Mouse (Mus musculus): ENCODE results near the gene Rundc3a. TPM values are rescaled to one million over a fixed set of nuclear protein-coding genes. Genes with fewer than 3 reads are reported as not detected.

Gene Rundc3a
- polyA plus RNA-seq, 1 experiment from 2014 or later, result 9.2 TPM

Small RNA genes within 50 kb of the gene (microRNA-seq; reads per million reads assigned to microRNA genes)
- not detected for gene Mir6930

Other genes with a start within 250 kb of the Rundc3a start
- gene Nags, start 247.9 kb upstream of the Rundc3a start, polyA plus RNA-seq (2015; fragmentation: Nextera tagmentation; extraction: Ambion mirVana), result 6.2 and 6.5 TPM in 2 replicates
- gene Tmem101, start 237.0 kb upstream of the Rundc3a start, polyA plus RNA-seq (2015; fragmentation: Nextera tagmentation; extraction: Ambion mirVana), result 28.0 and 28.3 TPM in 2 replicates
- 110 and 112 TPM in 2 replicates for gene Lsm12, start 208.1 kb upstream of the Rundc3a start, polyA plus RNA-seq (2015; fragmentation: Nextera tagmentation; extraction: Ambion mirVana)
- gene G6pc3, start 203.8 kb upstream of the Rundc3a start, polyA plus RNA-seq (2015; fragmentation: Nextera tagmentation; extraction: Ambion mirVana), result 29.6 and 32.1 TPM in 2 replicates
- 68.7 and 71.3 TPM in 2 replicates for gene Hdac5, start 163.2 kb upstream of the Rundc3a start, polyA plus RNA-seq (2015; fragmentation: Nextera tagmentation; extraction: Ambion mirVana)
- 11.4 and 11.7 TPM in 2 replicates for gene BC030867, start 144.5 kb upstream of the Rundc3a start, polyA plus RNA-seq (2015; fragmentation: Nextera tagmentation; extraction: Ambion mirVana)
- gene Asb16, start 124.7 kb upstream of the Rundc3a start, polyA plus RNA-seq (2015; fragmentation: Nextera tagmentation; extraction: Ambion mirVana), result 0.09 TPM in 1 of 2 replicates, not detected in the other
- 47.8 and 51.9 TPM in 2 replicates for gene Tmub2, start 108.5 kb upstream of the Rundc3a start, polyA plus RNA-seq (2015; fragmentation: Nextera tagmentation; extraction: Ambion mirVana)
- gene Atxn7l3, start 96.8 kb upstream of the Rundc3a start, polyA plus RNA-seq (2015; fragmentation: Nextera tagmentation; extraction: Ambion mirVana), result 14.5 and 14.8 TPM in 2 replicates
- gene Ubtf, start 73.7 kb upstream of the Rundc3a start, polyA plus RNA-seq (2015; fragmentation: Nextera tagmentation; extraction: Ambion mirVana), result 82.7 and 83.0 TPM in 2 replicates
- 31.8 and 68.8 TPM in 2 replicates for gene Slc4a1, start 27.2 kb upstream of the Rundc3a start, polyA plus RNA-seq (2015; fragmentation: Nextera tagmentation; extraction: Ambion mirVana)
- gene Slc25a39, start 14.5 kb downstream of the Rundc3a start, polyA plus RNA-seq (2015; fragmentation: Nextera tagmentation; extraction: Ambion mirVana), result 256 and 259 TPM in 2 replicates
- gene Grn, start 36.9 kb downstream of the Rundc3a start, polyA plus RNA-seq (2015; fragmentation: Nextera tagmentation; extraction: Ambion mirVana), result 155 and 161 TPM in 2 replicates
- 5.5 and 6.1 TPM in 2 replicates for gene Fam171a2, start 54.3 kb downstream of the Rundc3a start, polyA plus RNA-seq (2015; fragmentation: Nextera tagmentation; extraction: Ambion mirVana)
- 7.3 and 7.8 TPM in 2 replicates for gene Itga2b, start 76.7 kb downstream of the Rundc3a start, polyA plus RNA-seq (2015; fragmentation: Nextera tagmentation; extraction: Ambion mirVana)
- gene Gpatch8, start 163.0 kb downstream of the Rundc3a start, polyA plus RNA-seq (2015; fragmentation: Nextera tagmentation; extraction: Ambion mirVana), result 47.4 and 51.0 TPM in 2 replicates
- gene Gm11627, start 186.1 kb downstream of the Rundc3a start, polyA plus RNA-seq (2015; fragmentation: Nextera tagmentation; extraction: Ambion mirVana), result 19.2 TPM in 2 replicates
- gene Fzd2, start 211.0 kb downstream of the Rundc3a start, polyA plus RNA-seq (2015; fragmentation: Nextera tagmentation; extraction: Ambion mirVana), result 21.9 and 23.7 TPM in 2 replicates